Mouse (Mus musculus) right cerebral cortex, postnatal 4 days (tissue): ENCODE results near the gene Mrps16.

Experiments used
- DNase-seq: peaks from one replicate; pipeline ENCODE4 v3.0.0-alpha.2; 2022

The Mrps16 gene

DNA sequence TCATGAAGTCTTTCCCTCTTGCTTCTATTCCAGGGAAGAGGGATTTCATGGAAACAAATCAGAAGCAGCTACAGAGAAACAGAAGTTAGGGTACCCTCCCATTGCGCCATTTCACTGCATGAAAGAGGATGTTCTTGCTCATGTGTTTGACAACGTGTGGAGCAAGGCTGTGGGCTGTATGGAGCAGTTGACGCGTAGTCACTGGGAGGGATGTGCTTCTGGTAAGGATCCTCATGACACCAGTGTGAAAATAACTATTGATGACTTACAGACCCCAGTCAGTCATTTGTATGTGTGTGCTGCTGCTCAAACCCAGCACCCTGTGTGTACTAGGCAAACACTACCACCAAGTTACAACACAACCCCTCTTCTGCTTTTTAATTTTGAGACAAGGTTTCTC, 30.2 kb downstream of the Mrps16 start:
- DNase-seq, result no peak

DNA sequence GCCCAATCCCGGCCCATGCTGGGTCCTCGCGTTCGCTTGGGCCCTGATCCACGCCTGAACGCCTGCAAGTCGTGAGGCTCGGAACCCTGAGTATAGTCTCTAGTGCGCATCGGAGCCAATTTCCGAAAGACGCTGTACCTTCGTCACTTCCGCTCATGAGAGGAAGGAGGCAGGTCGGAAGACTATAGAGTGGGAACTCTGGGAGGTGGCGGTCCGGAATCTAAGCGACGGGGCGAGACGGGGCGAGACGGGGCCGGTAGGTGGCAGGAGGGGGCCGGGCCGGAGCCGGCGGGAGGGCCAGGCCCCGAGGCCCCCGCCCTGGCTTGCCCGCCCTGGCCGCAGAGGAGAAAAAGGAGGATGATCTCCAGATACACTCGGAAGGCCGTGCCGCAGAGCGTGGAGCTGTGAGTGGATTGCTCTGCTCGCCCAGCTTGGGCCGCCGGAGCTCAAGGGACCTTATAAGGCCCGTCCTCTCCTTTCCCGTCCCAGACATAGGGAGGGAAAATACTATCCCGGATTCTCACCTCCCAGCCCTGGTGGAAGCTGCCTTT, 45.4 kb downstream of the Mrps16 start, which contains the start of the genes Ecd and Fam149b:
Gene Ecd, minus strand, starts transcription at position 131 of the 551 bp plus-strand sequence.
Gene Fam149b, plus strand, starts transcription at position 172 of the 551 bp plus-strand sequence.
- peak; percentile 89 for DNase-seq

DNA sequence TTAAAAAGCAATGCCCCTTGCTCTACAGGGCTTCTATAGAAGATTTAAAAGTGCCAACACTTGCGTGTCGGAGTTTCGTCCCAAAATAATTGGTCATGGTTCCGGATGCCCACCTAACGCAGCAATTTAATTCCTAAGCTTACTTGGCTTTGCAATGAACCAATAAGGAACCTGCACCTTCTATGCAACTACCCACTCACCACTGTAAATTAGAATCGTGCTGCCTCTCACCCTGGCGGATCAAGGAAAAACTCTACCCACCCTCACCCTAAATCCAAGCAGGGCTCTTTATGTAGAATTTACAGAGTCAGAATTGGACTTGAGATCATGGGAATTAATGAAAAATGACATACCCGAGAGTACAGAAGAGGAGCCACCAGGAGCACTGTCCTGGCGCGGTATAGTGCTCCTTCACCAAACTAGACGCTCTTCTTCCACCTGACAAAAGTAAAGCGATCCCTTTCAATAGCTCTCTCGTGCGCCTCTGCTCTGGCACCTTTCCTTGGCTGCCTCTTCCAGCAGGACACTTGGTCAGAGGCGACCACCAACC, 45.9 kb downstream of the Mrps16 start:
- DNase-seq, result peak; percentile 3

DNA sequence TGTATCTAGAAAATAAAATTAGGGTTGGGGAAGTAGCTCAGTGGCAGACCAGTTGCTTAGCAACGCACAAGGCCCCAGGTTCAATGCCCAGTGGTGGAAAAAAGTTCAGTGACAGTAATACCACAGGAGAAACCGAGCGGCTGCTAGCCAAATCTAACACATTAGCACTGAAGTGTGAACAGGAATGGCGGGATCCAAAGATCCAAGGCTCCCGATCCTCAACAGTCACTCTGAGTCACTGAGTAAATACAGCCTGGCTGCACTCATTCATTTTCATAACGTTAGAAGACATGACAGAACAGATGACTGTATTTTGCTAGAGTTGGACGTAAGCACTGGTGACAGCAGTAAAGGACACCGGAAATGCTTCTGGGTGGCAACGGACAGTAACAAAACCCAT, 47.5 kb downstream of the Mrps16 start:
- no peak for DNase-seq

DNA sequence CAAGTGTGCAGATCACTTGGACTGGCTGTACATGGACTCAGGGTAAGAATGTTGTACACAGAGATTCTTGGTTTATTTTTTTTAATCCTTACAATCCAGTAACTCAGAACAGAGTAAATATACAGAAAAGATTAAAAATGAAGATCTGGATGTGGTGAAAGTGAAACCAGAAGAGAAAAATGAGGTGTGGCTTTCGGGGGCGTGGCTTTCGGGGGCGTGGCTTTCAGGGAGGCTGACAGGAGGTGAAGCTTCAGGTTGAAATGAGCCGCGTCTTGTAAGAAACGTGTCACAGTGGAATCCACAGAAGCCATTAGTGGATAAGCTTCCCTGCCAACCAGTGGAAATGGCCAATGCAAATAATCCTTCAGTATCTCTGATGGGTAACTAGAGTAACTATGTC, 52.6 kb downstream of the Mrps16 start:
- DNase-seq, result no peak

DNA sequence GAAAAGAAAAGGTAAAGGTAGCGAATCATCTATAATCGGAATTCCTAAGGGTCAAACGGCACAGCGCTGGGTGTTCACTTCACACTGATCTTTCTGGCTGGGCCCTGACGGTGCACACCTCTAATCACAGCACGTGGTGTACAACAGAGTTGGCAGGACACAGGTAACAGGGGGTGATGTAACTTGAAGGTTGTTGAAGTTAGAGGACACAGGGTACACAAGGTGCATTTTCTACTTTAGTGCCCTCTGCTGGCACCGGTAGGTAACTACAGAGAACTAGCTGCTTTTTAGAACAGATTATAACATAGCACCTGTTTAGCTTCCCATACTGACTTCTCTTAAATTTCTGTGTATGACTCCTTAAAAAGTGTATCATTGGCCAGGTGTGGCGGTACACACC, 53.3 kb downstream of the Mrps16 start:
- no peak for DNase-seq

DNA sequence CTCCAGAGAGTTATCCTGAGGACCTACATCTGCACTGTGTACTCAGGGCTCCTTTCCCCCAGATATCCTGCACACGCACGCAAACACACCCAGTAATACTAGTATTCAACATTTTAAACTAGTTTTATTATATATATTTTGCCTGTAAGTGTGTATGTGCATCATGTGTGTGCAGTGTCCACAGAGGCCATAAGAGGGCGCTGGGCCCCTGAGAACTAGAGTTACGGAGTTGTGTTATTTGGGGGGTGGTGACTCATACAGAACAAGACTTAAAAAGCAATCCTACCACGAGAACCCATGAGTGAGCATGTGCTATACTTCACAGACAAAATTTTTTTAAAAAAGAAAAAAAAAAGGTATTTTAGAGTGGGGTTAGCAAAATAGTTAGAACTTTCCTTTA, 54.0 kb downstream of the Mrps16 start:
- DNase-seq, result no peak
